Mouse (Mus musculus): Measurements from ENCODE around the gene Tuba1a.

- TF ChIP-seq BHLHE40 (IDR thresholded peaks at IDR 0.05; ENCODE audit: low read depth, low read length), result peak; percentile 97
- peak; percentile 82; the same call in 1 of the 2 replicates for TF ChIP-seq ETS1 (conservative IDR thresholded peaks at IDR 0.05; ENCODE audit: low read depth, low read length)
- TF ChIP-seq MAFK (IDR thresholded peaks at IDR 0.05; ENCODE audit: insufficient replicate concordance, low read length), result no peak
- TF ChIP-seq POLR2A (IDR thresholded peaks at IDR 0.05; ENCODE audit: low read depth, low read length), result peak; percentile 83
- no peak for TF ChIP-seq CTCF (conservative IDR thresholded peaks at IDR 0.05 in 1 of 2, IDR thresholded peaks at IDR 0.05 in 1 of 2; ENCODE audit: low read depth in 2 of 2, low read length in 2 of 2)
- no peak for TF ChIP-seq USF1 (IDR thresholded peaks at IDR 0.05; ENCODE audit: low read depth, low read length)
- TF ChIP-seq EP300 (IDR thresholded peaks at IDR 0.05; ENCODE audit: low read length), result no peak
- peak; percentile 85 for TF ChIP-seq MAX (IDR thresholded peaks at IDR 0.05; ENCODE audit: low read length)
Observed at GRCm38 (mm10) chr15:98917538-98918498, 35.7 kb downstream of the Tuba1a start, which contains the start of gene Lmbr1l.

Data from CH12.LX (cell line).